Mouse (Mus musculus) right cerebral cortex, postnatal 25 days (tissue): ENCODE measurements at regions not wholly inside any gene's neighbourhood (a gene's known extent, or its start where the extent isn't known, plus 50 kb on each side); places are given as distances from the start of the nearest gene placed in this dataset.

Experiments used
- DNase-seq: peaks from one replicate; pipeline ENCODE4 v3.0.0; 2022

- no peak for DNase-seq
These were observed 102.0 kb upstream of the Slc22a12 start for GRCm38 (mm10) chr19:6644871-6645270.

DNA sequence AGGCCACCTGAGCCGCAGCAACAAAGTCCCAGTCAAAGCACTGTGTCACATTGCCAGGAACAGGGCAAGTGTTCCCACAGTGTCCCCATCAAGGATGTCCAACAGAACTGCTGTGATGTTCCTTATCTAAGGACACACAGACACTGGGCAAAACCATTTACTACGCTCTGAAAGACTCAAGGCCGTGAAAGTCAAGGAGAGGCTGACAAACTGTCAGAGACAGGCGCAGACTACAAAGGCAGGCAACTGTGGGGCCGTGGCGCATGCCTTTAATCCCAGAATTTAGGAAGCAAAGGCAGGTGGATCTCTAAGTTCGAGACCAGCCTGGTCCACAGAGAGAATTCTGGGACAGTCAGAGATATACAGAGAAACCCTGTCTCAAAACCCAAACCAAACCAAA lies 96.8 kb upstream of the Slc22a12 start:
- DNase-seq = no peak

- DNase-seq = no peak
These were observed 90.6 kb upstream of the Slc22a12 start for GRCm38 (mm10) chr19:6633400-6633799.

DNA sequence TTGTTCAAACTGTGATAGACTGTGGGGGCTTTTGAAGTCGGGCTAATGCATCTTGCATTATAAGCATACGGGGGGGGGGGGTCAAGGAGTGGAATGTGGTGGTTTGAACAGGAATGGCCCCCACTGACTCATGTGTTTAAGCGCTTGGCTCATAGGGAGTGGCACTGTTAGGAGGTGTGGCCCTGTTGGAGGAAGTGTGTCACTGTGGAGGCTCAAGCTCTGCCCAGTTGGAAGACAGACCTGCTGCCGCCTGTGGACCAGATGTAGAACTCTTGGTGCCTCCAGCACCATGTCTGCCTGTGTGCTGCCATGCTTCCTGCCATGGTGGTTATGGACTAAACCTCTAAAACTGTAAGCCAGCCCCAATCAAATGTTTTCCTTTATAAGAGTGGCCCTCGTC lies 89.0 kb upstream of the Slc22a12 start:
- no peak for DNase-seq

GRCm38 (mm10) chr19:6630613-6630940 lies 87.7 kb upstream of the Slc22a12 start:
- DNase-seq = no peak

DNA sequence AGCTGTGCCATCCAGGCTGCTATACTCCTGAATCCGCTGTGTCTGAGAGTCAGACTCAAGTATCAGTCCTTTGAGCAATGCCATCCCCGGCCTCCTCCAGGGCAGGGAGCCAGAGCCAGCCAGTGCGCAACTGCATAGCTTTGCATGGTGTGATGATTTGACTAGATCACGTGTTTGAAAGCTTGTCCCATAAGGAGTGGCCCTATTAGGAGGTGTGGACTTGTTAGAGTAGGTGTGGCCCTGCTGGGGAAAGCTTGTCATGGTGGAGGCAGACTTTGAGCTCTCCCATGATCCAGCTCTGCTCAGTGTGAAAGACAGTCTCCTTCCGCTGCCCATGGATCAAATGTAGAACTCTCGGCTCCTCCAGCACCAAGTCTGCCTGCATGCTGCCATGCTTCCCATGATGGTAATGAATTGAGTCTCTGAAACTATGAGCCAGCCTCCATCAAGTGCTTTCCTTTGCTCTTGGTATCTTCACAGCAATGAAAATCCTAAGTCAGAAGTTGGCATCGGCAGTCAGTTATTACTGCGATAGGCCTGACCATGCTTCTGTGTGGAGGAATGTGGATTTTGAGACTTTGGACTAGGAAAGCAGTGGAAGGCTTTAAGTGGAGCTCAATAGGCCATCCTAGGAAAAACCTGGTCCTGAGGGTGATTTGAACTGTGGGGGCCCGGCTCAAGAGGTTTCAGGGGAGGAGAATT lies 87.2 kb upstream of the Slc22a12 start:
- DNase-seq = no peak

DNA sequence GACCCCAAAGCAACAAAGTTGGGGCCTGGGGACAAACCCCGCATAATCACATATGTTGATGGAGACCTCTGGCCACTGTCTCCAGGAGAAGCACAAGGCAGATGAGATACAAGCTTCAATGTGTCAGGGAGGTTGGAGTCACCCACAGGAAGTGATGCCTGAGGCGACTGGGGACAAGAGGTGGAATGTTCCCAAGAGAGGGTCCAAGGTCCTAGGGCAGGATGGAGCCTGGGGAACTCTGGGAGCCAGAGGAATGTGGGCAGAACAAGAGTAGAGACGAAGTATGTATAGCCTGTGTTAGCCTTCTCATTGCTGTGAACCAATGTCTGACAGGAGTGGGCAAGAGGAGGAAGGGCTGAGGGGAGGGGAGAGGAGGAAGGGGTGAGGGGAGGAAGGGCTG lies 82.7 kb upstream of the Slc22a12 start:
- DNase-seq = no peak

GRCm38 (mm10) chr19:6621023-6621422 lies 78.2 kb upstream of the Slc22a12 start:
- DNase-seq = no peak

DNA sequence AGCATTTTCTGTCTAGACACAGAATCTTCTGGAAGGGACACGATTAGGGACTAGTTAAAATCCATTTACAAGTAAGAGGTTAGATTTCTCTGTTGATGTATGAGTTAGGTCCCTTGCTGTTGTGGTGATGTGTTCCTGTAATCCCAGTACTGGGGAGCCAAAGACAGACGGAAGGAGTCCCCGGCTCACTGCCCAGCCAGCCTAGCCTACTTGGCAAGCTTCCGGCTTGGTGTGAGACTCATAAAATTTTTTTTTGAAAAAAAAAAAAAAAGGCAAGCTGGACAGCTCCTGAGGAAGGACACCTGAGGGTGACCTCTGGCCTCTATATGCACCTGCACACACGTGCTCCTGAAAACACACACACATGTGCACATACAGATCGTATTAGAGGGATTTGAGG lies 76.7 kb upstream of the Slc22a12 start:
- DNase-seq = no peak

DNA sequence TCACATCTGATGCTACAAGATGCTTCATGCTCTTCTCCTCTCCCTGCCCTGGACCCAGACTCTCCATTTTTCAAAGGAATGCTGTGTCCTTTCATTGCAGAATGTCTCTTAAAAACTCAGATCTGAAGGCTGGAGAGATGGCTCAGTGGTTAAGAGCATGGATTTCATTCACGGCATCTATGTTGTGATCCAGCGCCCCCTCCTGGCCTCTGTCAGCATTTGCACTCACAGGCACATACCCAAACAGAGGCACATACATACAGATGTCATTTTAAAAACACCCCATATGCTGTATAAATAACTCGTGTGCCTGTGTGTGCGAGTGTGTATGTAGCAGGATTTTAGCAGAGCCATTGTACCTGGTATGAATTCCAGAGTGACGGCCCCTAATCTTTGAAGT lies 73.8 kb upstream of the Slc22a12 start:
- no peak for DNase-seq

- peak; percentile 53 for DNase-seq
These were observed 69.6 kb upstream of the Slc22a12 start for GRCm38 (mm10) chr19:6612441-6612840.

DNA sequence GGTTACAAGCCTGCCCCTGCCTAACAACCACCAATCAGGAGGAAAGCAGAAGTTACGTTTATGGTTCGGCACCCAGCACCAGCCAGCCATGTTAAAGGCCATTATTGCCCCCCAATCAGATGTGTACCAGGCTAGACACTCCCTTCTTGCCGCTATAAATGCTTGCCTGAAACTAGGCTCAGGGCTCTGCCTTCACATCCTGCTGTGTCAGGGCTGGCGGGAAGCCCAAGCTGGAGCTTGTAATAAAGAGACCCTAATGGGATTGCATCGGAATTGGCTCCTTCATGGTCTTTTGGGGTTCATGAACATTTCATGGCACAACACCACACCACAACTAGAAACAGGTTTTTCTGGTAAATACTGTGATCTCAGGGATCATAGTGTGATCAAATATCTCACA lies 69.1 kb upstream of the Slc22a12 start:
- DNase-seq = no peak

GRCm38 (mm10) chr19:6610715-6611114 lies 67.9 kb upstream of the Slc22a12 start:
- DNase-seq = no peak

DNA sequence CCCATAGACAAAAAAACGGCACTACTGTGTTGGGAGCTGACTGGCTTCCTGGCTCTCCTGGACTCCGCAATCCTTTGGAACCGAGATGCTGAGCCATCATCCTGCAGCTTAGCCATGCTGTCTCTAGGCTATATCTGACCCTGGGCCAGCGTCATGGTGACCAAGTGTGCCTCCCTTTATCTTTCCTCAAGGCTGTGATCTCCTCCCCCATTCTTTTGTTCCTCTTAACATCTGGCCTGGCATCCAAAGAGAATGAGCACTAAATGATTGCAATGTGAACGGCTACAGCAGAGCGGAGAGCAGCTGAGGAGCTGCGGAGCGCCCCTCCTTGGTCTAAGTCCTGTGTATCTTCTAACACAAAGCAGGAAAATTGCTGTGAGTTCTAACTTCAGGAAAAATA lies 67.2 kb upstream of the Slc22a12 start:
- no peak for DNase-seq

DNA sequence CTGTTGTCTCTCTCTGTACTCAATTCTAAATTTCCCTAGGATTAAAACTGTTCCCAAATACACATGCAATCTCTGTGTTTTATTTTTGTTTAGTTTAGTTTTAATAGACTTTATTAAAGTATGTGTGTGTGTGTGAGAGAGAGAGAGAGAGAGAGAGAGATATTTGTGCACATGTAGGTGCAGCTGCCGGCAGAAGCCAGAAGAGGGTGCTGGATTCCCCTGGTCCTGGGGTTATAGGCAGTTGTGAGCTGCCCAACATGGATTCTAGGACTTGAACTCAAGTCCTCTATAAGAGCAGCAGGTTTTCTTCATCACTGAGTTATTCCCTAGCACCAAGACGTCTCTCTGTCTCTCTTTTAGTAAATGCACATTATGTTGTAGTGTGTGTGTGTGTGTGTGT lies 64.7 kb upstream of the Slc22a12 start:
- no peak for DNase-seq

- DNase-seq = peak; percentile 15
These were observed 63.8 kb upstream of the Slc22a12 start for GRCm38 (mm10) chr19:6606667-6607066.

DNA sequence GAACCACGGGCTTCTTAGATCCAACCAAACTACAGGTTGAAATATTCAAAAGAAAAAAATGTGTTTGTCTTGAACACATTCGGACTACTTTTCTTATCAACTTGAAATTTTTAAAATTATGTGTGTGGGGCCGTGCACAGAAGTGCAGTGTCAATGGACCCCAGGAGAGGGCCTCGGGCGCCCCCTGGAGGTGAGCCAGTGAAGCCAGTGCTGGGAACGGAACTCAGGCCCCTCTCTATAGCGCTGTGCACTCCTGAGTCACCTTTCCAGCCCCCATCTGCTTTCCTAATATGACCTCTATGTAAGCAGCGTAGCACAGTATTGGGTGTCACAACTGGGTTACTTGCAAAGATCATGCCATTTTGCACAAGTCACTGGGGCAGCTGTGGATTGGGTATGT lies 61.9 kb upstream of the Slc22a12 start:
- no peak for DNase-seq

DNA sequence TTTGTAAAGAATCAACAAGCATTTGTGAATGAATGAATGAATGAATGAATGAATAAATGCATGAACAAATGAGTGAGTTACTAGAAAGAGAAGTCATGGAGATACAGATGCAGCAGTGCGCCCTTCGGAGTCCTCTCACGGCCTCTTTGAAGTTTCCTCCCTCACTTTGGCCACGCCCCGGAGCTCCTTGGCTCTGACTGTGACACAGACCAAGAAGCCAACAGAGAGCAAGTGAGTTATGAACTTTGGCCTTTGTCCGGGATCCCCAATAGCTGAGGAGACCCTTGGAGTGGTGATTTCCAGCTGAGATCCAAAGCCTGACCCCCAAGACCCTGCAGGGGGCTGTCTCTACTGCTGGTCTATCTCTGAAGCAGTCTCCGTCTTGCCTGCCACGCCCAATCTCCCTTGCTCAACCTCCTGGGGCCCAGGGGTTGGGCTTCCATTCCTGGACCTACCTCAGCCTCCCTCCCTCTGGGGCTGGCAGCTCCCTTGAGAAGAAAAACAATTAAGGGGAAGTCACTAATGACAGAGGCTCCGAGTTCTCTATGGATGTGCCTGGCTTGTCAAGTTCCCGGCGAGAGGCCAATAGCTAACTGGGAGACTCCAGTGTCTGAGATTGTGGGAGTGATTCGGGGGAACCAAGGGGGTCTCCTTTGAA lies 58.2 kb upstream of the Slc22a12 start:
- DNase-seq = no peak

- no peak for DNase-seq
These were observed 56.4 kb upstream of the Slc22a12 start for GRCm38 (mm10) chr19:6599281-6599680.

GRCm38 (mm10) chr19:6598186-6598585 lies 55.4 kb upstream of the Slc22a12 start:
- DNase-seq = no peak

GRCm38 (mm10) chr19:6595801-6596200 lies 53.0 kb upstream of the Slc22a12 start:
- no peak for DNase-seq
